Mouse (Mus musculus) hindbrain, embryonic 13.5 days (tissue): ENCODE results near the gene Rapgefl1. TPM values are rescaled to one million over a fixed set of nuclear protein-coding genes. Genes with fewer than 3 reads are reported as not detected.

Experiments
- ATAC-seq: fragments of 200-750 bp; cut with Nextera tagmentation; 2 replicates; pipeline ENCODE4 v1.8.0; 2017; ENCODE audit warnings: moderate TSS enrichment; ENCODE audit not compliant: low FRiP score
- H3K27ac ChIP-seq: fragments of 300-500 bp; sonication (generic); 2 replicates; pipeline ENCODE4 v1.5.1; 2015; ENCODE audit warnings: inconsistent platforms, mild to moderate bottlenecking, moderate library complexity
- H3K27me3 ChIP-seq: fragments of 300-500 bp; sonication (generic); 2 replicates; pipeline ENCODE4 v1.6.1; 2015; ENCODE audit warnings: mild to moderate bottlenecking, inconsistent platforms
- H3K36me3 ChIP-seq: fragments of 300-500 bp; sonication (generic); 2 replicates; pipeline ENCODE4 v1.6.1; 2015; ENCODE audit warnings: mild to moderate bottlenecking, inconsistent platforms
- H3K4me1 ChIP-seq: fragments of 300-500 bp; sonication (generic); replicated peaks from 2 replicates; pipeline ENCODE4 v1.6.1; 2015; ENCODE audit warnings: inconsistent platforms
- H3K4me2 ChIP-seq: fragments of 300-500 bp; sonication (generic); 2 replicates; pipeline ENCODE4 v1.6.1; 2015; ENCODE audit warnings: inconsistent platforms, mild to moderate bottlenecking, moderate library complexity
- H3K4me3 ChIP-seq: fragments of 300-500 bp; sonication (generic); 2 replicates; pipeline ENCODE4 v1.5.1; 2015; ENCODE audit warnings: mild to moderate bottlenecking, inconsistent platforms
- H3K9ac ChIP-seq: fragments of 300-500 bp; sonication (generic); 2 replicates; pipeline ENCODE4 v1.6.1; 2015; ENCODE audit warnings: mild to moderate bottlenecking, inconsistent platforms
- H3K9me3 ChIP-seq: fragments of 300-500 bp; sonication (generic); 2 replicates; pipeline ENCODE4 v1.6.1; 2016; ENCODE audit warnings: inconsistent platforms
- WGBS: fragments of 180-500 bp; shearing (Covaris S2); methylation state at CpG from one replicate; pipeline ENCODE4 v1.1.7; 2015; 5-methylcytosine and 5-hydroxymethylcytosine counted together
- polyA plus RNA-seq: library from polyadenylated mRNA; unstranded; fragments of >200 nt; fragmentation: Nextera tagmentation; extraction: Ambion mirVana; gene quantifications from 2 replicates; pipeline ENCODE4 v1.2.1, GENCODE M21; 2015

Gene Rapgefl1
- polyA plus RNA-seq, 1 experiment from 2014 or later = 6.2 TPM

DNA sequence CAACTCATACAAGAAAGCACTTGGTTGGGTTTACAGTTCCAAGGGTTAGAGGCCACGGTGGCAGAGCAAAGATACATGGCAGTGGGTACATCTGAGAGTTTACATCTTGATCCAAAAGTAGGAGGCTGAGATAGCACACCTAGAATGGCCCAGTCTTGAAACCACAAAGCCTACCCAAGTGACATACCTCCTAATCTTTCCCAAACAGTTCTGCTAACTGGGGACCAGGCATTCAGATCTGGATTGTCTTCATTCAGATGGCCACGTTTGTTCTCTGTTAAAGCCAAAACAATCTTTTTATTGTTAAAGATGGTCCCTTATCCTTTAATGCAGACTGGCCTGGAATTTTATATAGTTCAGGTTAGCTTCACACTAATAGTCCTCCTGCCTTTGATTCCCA lies 8.7 kb upstream of the Rapgefl1 start:
- ATAC-seq = no peak
- whole genome bisulfite sequencing = 88% methylated on average over 2 of the region's 2 CpGs
- no peak overlapping the region for H3K27ac ChIP-seq

DNA sequence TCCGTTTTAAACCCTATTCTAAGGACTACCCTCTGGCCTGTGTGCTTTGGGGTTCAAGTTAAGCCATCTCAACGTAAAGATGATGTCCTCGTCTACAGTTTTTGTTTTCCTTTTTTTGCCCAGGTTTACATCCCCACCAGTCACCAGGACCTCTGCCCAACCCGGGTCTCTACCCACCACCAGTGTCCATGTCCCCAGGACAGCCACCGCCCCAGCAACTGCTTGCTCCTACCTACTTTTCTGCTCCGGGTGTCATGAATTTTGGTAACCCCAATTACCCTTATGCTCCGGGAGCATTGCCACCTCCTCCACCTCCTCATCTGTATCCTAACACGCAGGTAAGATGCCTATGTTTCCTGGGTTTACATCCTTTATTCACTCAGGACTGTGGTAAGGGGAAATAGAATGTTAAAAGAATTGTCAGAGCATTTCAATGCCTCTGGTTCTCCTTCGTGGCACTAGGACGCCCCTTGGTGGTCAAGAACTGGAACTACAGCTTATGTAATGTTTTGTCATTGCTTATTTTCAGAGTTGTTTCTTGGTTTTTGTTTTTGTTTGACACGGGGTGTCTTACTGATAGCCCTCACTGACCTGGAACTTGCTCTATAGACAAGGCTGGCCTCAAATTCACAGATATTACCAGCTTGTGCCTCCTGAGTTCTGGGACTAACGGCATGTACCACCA lies 7.4 kb upstream of the Rapgefl1 start:
- ATAC-seq = no peak
- H3K4me1 ChIP-seq = 0 out of 2 replicates have a peak, but pooled peaks cover under 1% of the 10 kb centered on the region
- no peaks in the 10 kb centered on the region for H3K9me3 ChIP-seq
- H3K4me2 ChIP-seq = no peak overlapping the region
- WGBS = 71% methylated on average over 12 of the region's 12 CpGs
- H3K9ac ChIP-seq = no peak overlapping the region
- H3K36me3 ChIP-seq = peaks cover 94% of the 10 kb centered on the region
- no peak overlapping the region for H3K27ac ChIP-seq
- H3K4me3 ChIP-seq = no peak overlapping the region
- H3K27me3 ChIP-seq = no peaks in the 10 kb centered on the region

More for the DNA sequence above, 8.7 kb upstream of the Rapgefl1 start:
- Histone ChIP-seq H3K9me3 (no peaks in the 10 kb centered on the region), H3K36me3 (peaks cover 92% of the 10 kb centered on the region), H3K9ac (no peak overlapping the region), H3K4me1 (no peaks in the 10 kb centered on the region), H3K4me3 (no peak overlapping the region), H3K27me3 (no peaks in the 10 kb centered on the region), H3K4me2 (no peak overlapping the region)

GRCm38 (mm10) chr11:98829875-98830274 lies 6.7 kb upstream of the Rapgefl1 start:
- H3K9ac ChIP-seq = no peak overlapping the region
- no peak for ATAC-seq
- H3K4me1 ChIP-seq = peaks cover 5% of the 10 kb centered on the region; the same call in 1 of the 2 replicates
- H3K27me3 ChIP-seq = no peaks in the 10 kb centered on the region
- H3K9me3 ChIP-seq = no peaks in the 10 kb centered on the region
- H3K36me3 ChIP-seq = peaks cover 94% of the 10 kb centered on the region
- 75% methylated on average over 4 of the region's 4 CpGs for whole genome bisulfite sequencing
- no peak overlapping the region for H3K4me3 ChIP-seq
- no peak overlapping the region for H3K4me2 ChIP-seq
- no peak overlapping the region for H3K27ac ChIP-seq

GRCm38 (mm10) chr11:98835296-98835695 lies 1.3 kb upstream of the Rapgefl1 start:
- H3K9me3 ChIP-seq = no peaks in the 10 kb centered on the region
- H3K4me1 ChIP-seq = peaks cover 41% of the 10 kb centered on the region
- H3K9ac ChIP-seq = no peak overlapping the region
- 39% methylated on average over 5 of the region's 5 CpGs for WGBS
- no peak overlapping the region for H3K4me3 ChIP-seq
- no peak overlapping the region for H3K4me2 ChIP-seq
- peaks cover 45% of the 10 kb centered on the region for H3K36me3 ChIP-seq
- no peak for ATAC-seq
- peaks cover 12% of the 10 kb centered on the region for H3K27me3 ChIP-seq
- no peak overlapping the region for H3K27ac ChIP-seq

DNA sequence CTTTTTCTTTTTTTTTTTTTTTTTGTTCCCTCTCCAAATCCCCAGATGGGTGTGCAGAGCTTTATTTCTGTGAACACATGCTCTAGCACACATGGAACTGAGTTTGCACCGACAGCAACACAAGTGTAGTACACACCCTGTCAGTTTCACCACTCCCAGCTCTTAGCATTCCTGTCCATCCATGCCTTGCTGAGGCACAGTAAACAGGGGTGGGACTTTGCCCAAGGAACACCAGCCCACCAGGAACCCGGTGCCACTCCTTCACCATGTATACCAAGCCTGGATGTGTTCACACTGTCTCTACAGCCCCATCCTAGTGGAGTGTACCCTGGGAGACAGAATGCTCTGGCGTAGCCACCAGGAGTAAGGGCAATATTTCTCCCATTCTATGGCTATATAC lies 860 bp upstream of the Rapgefl1 start:
- H3K4me2 ChIP-seq = no peak overlapping the region
- peaks cover 41% of the 10 kb centered on the region for H3K4me1 ChIP-seq
- WGBS = 63% methylated on average over 3 of the region's 3 CpGs
- H3K4me3 ChIP-seq = no peak overlapping the region
- ATAC-seq = no peak
- peaks cover 46% of the 10 kb centered on the region for H3K36me3 ChIP-seq
- H3K9me3 ChIP-seq = no peaks in the 10 kb centered on the region
- H3K9ac ChIP-seq = no peak overlapping the region
- no peak overlapping the region for H3K27ac ChIP-seq
- H3K27me3 ChIP-seq = peaks cover 12% of the 10 kb centered on the region

GRCm38 (mm10) chr11:98836128-98836527 lies 457 bp upstream of the Rapgefl1 start:
- WGBS = 27% methylated on average over 7 of the region's 7 CpGs
- H3K4me3 ChIP-seq = peak overlapping the region; percentile 72
- no peak overlapping the region for H3K9ac ChIP-seq
- H3K36me3 ChIP-seq = peaks cover 42% of the 10 kb centered on the region
- H3K27ac ChIP-seq = no peak overlapping the region
- peaks cover 41% of the 10 kb centered on the region for H3K4me1 ChIP-seq
- peak overlapping the region; percentile 92 for H3K4me2 ChIP-seq
- peaks cover 12% of the 10 kb centered on the region for H3K27me3 ChIP-seq
- H3K9me3 ChIP-seq = no peaks in the 10 kb centered on the region
- ATAC-seq = peak; percentile 15

DNA sequence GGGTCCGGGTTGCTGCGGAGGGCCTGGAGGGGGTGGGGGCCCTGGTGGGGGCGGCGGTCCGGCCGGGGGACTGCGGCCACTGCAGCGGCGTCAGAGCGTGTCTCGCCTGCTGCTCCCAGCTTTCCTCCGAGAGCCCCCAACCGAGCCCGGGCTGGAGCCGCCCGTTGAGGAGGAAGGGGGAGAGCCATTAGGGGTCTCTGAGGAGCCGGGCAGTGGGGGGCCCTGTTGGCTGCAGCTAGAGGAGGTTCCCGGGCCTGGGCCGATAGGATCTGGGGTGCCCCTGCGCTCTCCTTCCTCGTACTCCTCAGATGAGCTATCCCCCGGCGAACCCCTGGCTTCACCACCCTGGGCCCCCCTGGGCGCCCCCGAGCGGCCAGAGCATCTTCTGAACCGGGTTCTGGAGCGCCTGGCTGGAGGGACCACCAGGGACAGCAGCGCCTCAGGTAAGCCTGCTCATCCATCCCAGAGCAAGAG lies 683 bp downstream of the Rapgefl1 start:
- ATAC-seq = peak; percentile 53
- H3K4me2 ChIP-seq = peak overlapping the region; percentile 92
- H3K9ac ChIP-seq = peak overlapping the region; percentile 80
- H3K36me3 ChIP-seq = peaks cover 31% of the 10 kb centered on the region
- peaks cover 12% of the 10 kb centered on the region for H3K27me3 ChIP-seq
- H3K4me1 ChIP-seq = peaks cover 41% of the 10 kb centered on the region
- H3K27ac ChIP-seq = peak overlapping the region; percentile 81
- no peaks in the 10 kb centered on the region for H3K9me3 ChIP-seq
- WGBS = under 1% methylated on average over 22 of the region's 29 CpGs
- peak overlapping the region; percentile 72 for H3K4me3 ChIP-seq

GRCm38 (mm10) chr11:98837917-98838316 lies 1.3 kb downstream of the Rapgefl1 start:
- peak overlapping the region; percentile 80 for H3K9ac ChIP-seq
- peaks cover 25% of the 10 kb centered on the region for H3K36me3 ChIP-seq
- WGBS = 58% methylated on average over 11 of the region's 11 CpGs
- H3K4me2 ChIP-seq = peak overlapping the region; percentile 92
- H3K27me3 ChIP-seq = peaks cover 12% of the 10 kb centered on the region
- no peak for ATAC-seq
- H3K27ac ChIP-seq = no peak overlapping the region
- no peaks in the 10 kb centered on the region for H3K9me3 ChIP-seq
- H3K4me1 ChIP-seq = peaks cover 41% of the 10 kb centered on the region
- H3K4me3 ChIP-seq = peak overlapping the region; percentile 72

GRCm38 (mm10) chr11:98838512-98838911 lies 1.9 kb downstream of the Rapgefl1 start:
- Histone ChIP-seq H3K9me3 (no peaks in the 10 kb centered on the region), H3K4me3 (0 out of 2 replicates have a peak overlapping the region, but pooled peaks have one; percentile 2), H3K36me3 (peaks cover 19% of the 10 kb centered on the region), H3K27ac (no peak overlapping the region), H3K4me2 (peak overlapping the region; percentile 92), H3K9ac (peak overlapping the region; percentile 49; the same call in 1 of the 2 replicates), H3K4me1 (peaks cover 41% of the 10 kb centered on the region), H3K27me3 (peaks cover 12% of the 10 kb centered on the region)
- ATAC-seq = no peak
- WGBS = 66% methylated on average over 9 of the region's 9 CpGs

- H3K9me3 ChIP-seq = no peaks in the 10 kb centered on the region
- H3K27ac ChIP-seq = no peak overlapping the region
- H3K36me3 ChIP-seq = peaks cover 10% of the 10 kb centered on the region
- H3K4me3 ChIP-seq = no peak overlapping the region
- no peak overlapping the region for H3K4me2 ChIP-seq
- peaks cover 12% of the 10 kb centered on the region for H3K27me3 ChIP-seq
- ATAC-seq = no peak
- WGBS = 60% methylated on average over 6 of the region's 6 CpGs
- H3K9ac ChIP-seq = peak overlapping the region; percentile 43; the same call in 1 of the 2 replicates
- H3K4me1 ChIP-seq = peaks cover 39% of the 10 kb centered on the region
These were observed 2.8 kb downstream of the Rapgefl1 start for GRCm38 (mm10) chr11:98839402-98839801.

DNA sequence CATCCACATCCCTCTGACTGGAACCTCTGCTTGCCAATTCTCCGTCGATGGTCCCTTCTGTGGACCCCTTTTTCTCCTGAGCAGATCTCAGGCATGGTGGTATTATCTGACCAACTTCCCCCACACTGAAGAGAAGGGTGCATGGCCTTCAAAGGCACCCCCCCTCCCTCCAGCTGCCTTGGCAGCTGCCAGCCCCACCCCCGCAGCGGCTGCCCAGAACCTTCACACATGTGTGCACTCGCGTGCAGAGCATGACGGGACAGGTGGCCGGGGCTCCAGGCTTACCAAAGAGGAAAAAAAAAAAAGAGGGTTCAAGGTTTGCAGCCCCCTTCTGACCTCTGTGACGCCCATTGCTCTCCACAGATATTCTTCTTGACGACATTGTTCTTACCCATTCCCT lies 3.3 kb downstream of the Rapgefl1 start:
- Histone ChIP-seq H3K4me3 (no peak overlapping the region), H3K4me2 (no peak overlapping the region), H3K9me3 (no peaks in the 10 kb centered on the region), H3K4me1 (peaks cover 36% of the 10 kb centered on the region), H3K27me3 (peaks cover 12% of the 10 kb centered on the region), H3K9ac (no peak overlapping the region; the same call in 1 of the 2 replicates), H3K36me3 (peaks cover 5% of the 10 kb centered on the region; the same call in 1 of the 2 replicates), H3K27ac (no peak overlapping the region)
- WGBS = 61% methylated on average over 10 of the region's 10 CpGs
- ATAC-seq = no peak

DNA sequence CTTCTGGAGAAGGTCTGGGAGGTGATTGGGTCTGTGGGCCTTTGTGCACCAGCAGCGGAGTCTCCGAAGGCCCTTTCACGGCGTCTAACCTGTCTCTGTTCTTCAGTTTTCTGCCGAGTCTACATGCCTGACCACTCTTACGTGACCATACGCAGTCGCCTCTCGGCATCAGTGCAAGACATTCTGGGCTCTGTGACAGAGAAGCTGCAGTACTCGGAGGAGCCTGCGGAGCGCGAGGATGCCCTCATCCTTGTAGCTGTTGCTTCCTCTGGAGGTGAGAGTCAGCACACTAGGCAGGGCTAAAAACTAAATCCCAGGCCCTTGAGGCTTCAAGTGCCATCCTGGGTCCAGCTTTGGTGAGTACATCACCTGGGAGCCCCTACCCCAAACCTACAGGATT lies 9.4 kb downstream of the Rapgefl1 start:
- WGBS = 51% methylated on average over 13 of the region's 13 CpGs
- ATAC-seq = no peak
- Histone ChIP-seq H3K27ac (no peak overlapping the region), H3K4me3 (no peak overlapping the region), H3K4me2 (no peak overlapping the region), H3K4me1 (peaks cover 21% of the 10 kb centered on the region), H3K9ac (no peak overlapping the region), H3K27me3 (peaks cover 12% of the 10 kb centered on the region), H3K36me3 (peaks cover 5% of the 10 kb centered on the region; the same call in 1 of the 2 replicates), H3K9me3 (no peaks in the 10 kb centered on the region)
